ENCODE assay signal across 22 mouse cellular contexts in genomic region chr11:39596479-39596878, GRCm38 (mm10).
DNase-seq lines count a peak whose midpoint lies in the region; ATAC-seq lines count a peak whose summit lies in the region.
"Had no signal": no experiment of that assay in that cellular context is flagged by ENCODE, and none has a peak within 500 bp of the region (broad histone marks: within the 10 kb centered on the region; RNA-seq: fewer than 3 reads in every experiment).

No protein-coding gene starts in this region.

- peak; percentile 77 for ATAC-seq in forebrain, embryonic 11.5 days (replicated peaks; ENCODE audit: low FRiP score)
- peak; percentile 92 for ATAC-seq in forebrain, embryonic 16.5 days
- peak; percentile 71; the same call in 1 of the 2 replicates for ATAC-seq in midbrain, embryonic 16.5 days
- ATAC-seq: CD4-positive, CD25-positive, alpha-beta regulatory T cell, adult 4 months; liver, postnatal 0 days had no signal

- H3K9me3 ChIP-seq in forebrain, embryonic 11.5 days (ENCODE audit: control insufficient read depth, low read length) = no peaks in the 10 kb centered on the region
- H3K9me3 ChIP-seq in forebrain, embryonic 10.5 days = no peaks in the 10 kb centered on the region
- H3K9me3 ChIP-seq in forebrain, embryonic 16.5 days (ENCODE audit: control insufficient read depth, low read length) = no peaks in the 10 kb centered on the region
- H3K9me3 ChIP-seq in midbrain, embryonic 16.5 days (replicated peaks; ENCODE audit: control insufficient read depth, low read length, poor library complexity, severe bottlenecking) = no peaks in the 10 kb centered on the region
- H3K9me3 ChIP-seq: heart, embryonic 15.5 days; limb, embryonic 15.5 days had no signal

- H3K27me3 ChIP-seq in forebrain, embryonic 11.5 days (ENCODE audit: control insufficient read depth, insufficient read depth, low read length) = no peaks in the 10 kb centered on the region
- H3K27me3 ChIP-seq in forebrain, embryonic 10.5 days (ENCODE audit: poor library complexity, severe bottlenecking) = peaks cover 11% of the 10 kb centered on the region; the same call in 1 of the 2 replicates
- H3K27me3 ChIP-seq in forebrain, embryonic 16.5 days (replicated peaks; ENCODE audit: control insufficient read depth, insufficient read depth, low read length) = no peaks in the 10 kb centered on the region; the same call in 1 of the 2 replicates
- no peaks in the 10 kb centered on the region for H3K27me3 ChIP-seq in midbrain, embryonic 16.5 days (ENCODE audit: control insufficient read depth, insufficient read depth, low read depth, low read length)
- H3K27me3 ChIP-seq: heart, embryonic 15.5 days; limb, embryonic 15.5 days had no signal

- peaks cover 5% of the 10 kb centered on the region; the same call in 1 of the 2 replicates for H3K4me1 ChIP-seq in forebrain, embryonic 11.5 days (replicated peaks; ENCODE audit: control insufficient read depth, insufficient read depth, low read length)
- peaks cover 29% of the 10 kb centered on the region for H3K4me1 ChIP-seq in forebrain, embryonic 10.5 days
- peaks cover 8% of the 10 kb centered on the region for H3K4me1 ChIP-seq in forebrain, embryonic 16.5 days (replicated peaks; ENCODE audit: control insufficient read depth, insufficient read depth, low read length)
- peaks cover 2% of the 10 kb centered on the region; the same call in 1 of the 2 replicates for H3K4me1 ChIP-seq in midbrain, embryonic 16.5 days (ENCODE audit: control insufficient read depth, insufficient read depth, low read length)
- H3K4me1 ChIP-seq: heart, embryonic 15.5 days; limb, embryonic 15.5 days had no signal

- WGBS in forebrain, embryonic 11.5 days = 12% methylated on average over 4 of the region's 4 CpGs
- WGBS in forebrain, embryonic 10.5 days = 14% methylated on average over 4 of the region's 4 CpGs
- WGBS in forebrain, embryonic 16.5 days = under 1% methylated on average over 4 of the region's 4 CpGs
- 8% methylated on average over 4 of the region's 4 CpGs for WGBS in midbrain, embryonic 16.5 days

- no peak for DNase-seq in forebrain, embryonic 11.5 days (ENCODE audit: low spot score)
- no peak for DNase-seq in forebrain, embryonic 10.5 days (ENCODE audit: extremely low spot score, low spot score)
- peak; percentile 33 for DNase-seq in ZHBTc4 (ENCODE audit: low read depth, low spot score)
- DNase-seq in urinary bladder, postnatal 14 days (ENCODE audit: low spot score) = no peak
- DNase-seq in right cerebral cortex, adult 2 months (ENCODE audit: low spot score in 2 of 2) = no peak
- no peak for DNase-seq in left cerebral cortex, adult 9 months (ENCODE audit: low spot score in 2 of 2)
- DNase-seq: adrenal gland, postnatal 25 days; cerebellum, postnatal 10 days; gastrocnemius, postnatal 10 days; heart, adult 18-20 months; kidney, adult 2 months; kidney, postnatal 36 days; liver, postnatal 0 days; lung, postnatal 36 days; right cerebral cortex, adult 18-20 months; spleen, adult 18-20 months; thymus, adult 18-20 months had no signal

- no peak overlapping the region; the same call in 1 of the 2 replicates for H3K27ac ChIP-seq in forebrain, embryonic 11.5 days (ENCODE audit: low read depth, low read length)
- no peak overlapping the region for H3K27ac ChIP-seq in forebrain, embryonic 10.5 days
- no peak overlapping the region for H3K27ac ChIP-seq in forebrain, embryonic 16.5 days (ENCODE audit: low read length)
- H3K27ac ChIP-seq in midbrain, embryonic 16.5 days (ENCODE audit: low read length) = peak overlapping the region; percentile 37; the same call in 1 of the 2 replicates
- H3K27ac ChIP-seq: heart, embryonic 15.5 days; limb, embryonic 15.5 days had no signal

- no peak overlapping the region for H3K4me3 ChIP-seq in forebrain, embryonic 11.5 days (ENCODE audit: low read depth, low read length)
- H3K4me3 ChIP-seq in forebrain, embryonic 10.5 days = no peak overlapping the region
- no peak overlapping the region for H3K4me3 ChIP-seq in forebrain, embryonic 16.5 days (replicated peaks; ENCODE audit: low read length)
- H3K4me3 ChIP-seq in midbrain, embryonic 16.5 days (ENCODE audit: low read depth, low read length) = no peak overlapping the region
- H3K4me3 ChIP-seq: heart, embryonic 15.5 days; limb, embryonic 15.5 days had no signal

- H3K9ac ChIP-seq in forebrain, embryonic 11.5 days (ENCODE audit: low read length) = no peak overlapping the region
- H3K9ac ChIP-seq in forebrain, embryonic 16.5 days (replicated peaks; ENCODE audit: low read depth, low read length) = no peak overlapping the region
- H3K9ac ChIP-seq in midbrain, embryonic 16.5 days (ENCODE audit: low read depth, low read length) = no peak overlapping the region
- H3K9ac ChIP-seq: heart, embryonic 15.5 days; limb, embryonic 15.5 days; liver, postnatal 0 days had no signal

- no peaks in the 10 kb centered on the region for H3K36me3 ChIP-seq in forebrain, embryonic 11.5 days (ENCODE audit: control insufficient read depth, insufficient read depth, low read length)
- no peaks in the 10 kb centered on the region for H3K36me3 ChIP-seq in forebrain, embryonic 10.5 days (replicated peaks)
- no peaks in the 10 kb centered on the region for H3K36me3 ChIP-seq in forebrain, embryonic 16.5 days (ENCODE audit: control insufficient read depth, insufficient read depth)
- H3K36me3 ChIP-seq in midbrain, embryonic 16.5 days (ENCODE audit: control insufficient read depth, insufficient read depth, low read length) = no peaks in the 10 kb centered on the region
- H3K36me3 ChIP-seq: heart, embryonic 15.5 days; limb, embryonic 15.5 days had no signal

- no peak overlapping the region for H3K4me2 ChIP-seq in forebrain, embryonic 11.5 days (ENCODE audit: low read depth, low read length, severe bottlenecking)
- no peak overlapping the region for H3K4me2 ChIP-seq in forebrain, embryonic 16.5 days (ENCODE audit: low read length)
- no peak overlapping the region for H3K4me2 ChIP-seq in midbrain, embryonic 16.5 days (ENCODE audit: low read length)
- H3K4me2 ChIP-seq: heart, embryonic 15.5 days; limb, embryonic 15.5 days had no signal
